Mouse (Mus musculus) E14TG2a.4 (cell line): ENCODE results near the gene Irf2.

ENCODE experiments used
- CTCF ChIP-seq: conservative IDR thresholded peaks from 2 replicates; pipeline ENCODE4 v1.5.1; 2014; ENCODE audit warnings: low read length
- NANOG ChIP-seq: IDR thresholded peaks from 2 replicates; pipeline ENCODE4 v1.6.1; 2014; ENCODE audit warnings: borderline replicate concordance, low read length, mixed read lengths

- TF ChIP-seq NANOG (no peak), CTCF (no peak)
These were observed 150.7 kb downstream of the Irf2 start for GRCm38 (mm10) chr8:46890241-46890640.
